Mouse (Mus musculus): ENCODE measurements around the gene Nqo1.

DNA sequence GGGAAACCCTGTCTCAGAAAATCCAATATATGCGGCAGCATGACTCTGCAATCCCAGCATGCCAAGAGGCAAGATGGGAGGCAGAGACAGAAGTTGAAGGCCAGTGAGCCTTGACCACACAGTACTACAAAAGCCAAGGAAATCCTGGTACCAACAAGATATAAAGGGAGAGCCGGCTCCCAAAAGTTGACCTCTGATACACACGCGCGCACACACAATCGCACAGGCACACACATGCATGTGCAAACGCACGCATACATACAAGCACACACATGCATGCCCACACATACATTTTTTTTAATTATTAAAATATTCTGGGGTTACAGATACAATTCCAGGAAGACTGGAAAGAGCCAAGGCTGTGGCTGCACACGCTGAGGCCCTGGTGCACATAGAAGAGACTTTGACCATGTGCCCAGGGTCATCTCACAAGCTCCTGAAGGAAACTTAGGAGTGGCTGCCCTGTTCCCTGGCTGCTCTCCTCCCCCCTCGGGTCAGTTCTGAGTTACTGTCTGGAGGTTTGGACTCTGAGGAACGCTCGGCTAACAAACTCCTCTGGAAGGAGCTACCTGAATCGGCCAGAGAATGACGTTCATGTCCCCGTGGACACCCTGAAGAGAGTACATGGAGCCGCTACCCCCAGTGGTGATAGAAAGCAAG is 12.4 kb downstream of the Nqo1 start:
- TF ChIP-seq POLR2A (IDR thresholded peaks at IDR 0.05; ENCODE audit: borderline replicate concordance, extremely low read depth, insufficient read depth, insufficient read length, poor library complexity, severe bottlenecking) (no peak), CTCF (IDR thresholded peaks at IDR 0.05; ENCODE audit: borderline replicate concordance, extremely low read depth, insufficient read depth, insufficient read length) (no peak)

Data from brain, embryonic 14.5 days (tissue).